Comparison of ENCODE assay signal across 8 mouse cellular contexts in the genomic region with DNA sequence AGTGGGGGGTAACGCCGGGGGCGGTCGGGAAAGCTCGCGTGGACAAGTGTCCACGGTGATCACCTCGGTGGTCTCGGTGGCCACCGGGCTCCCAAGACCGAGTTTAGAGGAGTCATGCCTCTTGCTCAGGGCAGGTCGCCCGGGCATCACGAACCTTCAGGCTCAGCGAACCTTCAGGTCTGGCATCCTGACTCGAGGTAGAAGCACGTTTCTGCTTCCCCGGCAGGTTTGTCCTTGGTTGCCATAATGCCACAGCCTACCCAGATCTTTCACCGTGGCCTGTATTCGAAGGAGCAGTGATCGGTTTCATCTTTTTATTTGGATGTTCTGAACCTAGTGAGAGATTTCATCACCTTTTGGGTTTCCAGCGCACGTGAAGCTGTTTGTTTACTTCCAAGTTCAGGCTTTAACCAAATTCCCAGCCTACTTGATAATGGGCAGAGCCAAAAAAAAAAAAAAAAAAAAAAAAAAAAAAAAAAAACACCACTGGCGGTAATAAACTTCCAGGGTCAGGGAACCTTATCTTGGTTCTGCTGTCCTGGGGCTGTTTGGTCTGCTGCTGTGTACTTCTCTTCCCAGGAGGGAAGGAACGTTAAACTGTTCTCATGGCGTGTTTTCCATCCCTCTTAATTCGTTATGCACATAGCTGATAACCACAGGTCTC. TPM values are rescaled to one million over a fixed set of nuclear protein-coding genes. Genes with fewer than 3 reads are reported as not detected.
DNase-seq lines count a peak whose midpoint lies in the region; ATAC-seq and TF ChIP-seq lines count a peak whose summit lies in the region.

No protein-coding gene starts in this region.

- peak overlapping the region; percentile 100 for H3K4me3 ChIP-seq in erythroblast, embryonic 14.5 days (replicated peaks)
- H3K4me3 ChIP-seq in spleen, adult 2 months (ENCODE audit: extremely low read depth, insufficient read depth, insufficient read length), result peak overlapping the region; percentile 88
- peak overlapping the region; percentile 70 for H3K4me3 ChIP-seq in forebrain, embryonic 14.5 days (ENCODE audit: low read depth, low read length)
- peak overlapping the region; percentile 86 for H3K4me3 ChIP-seq in limb, embryonic 15.5 days
- peak overlapping the region; percentile 77 for H3K4me3 ChIP-seq in neural tube, embryonic 14.5 days (ENCODE audit: low read depth, low read length)

- H3K4me2 ChIP-seq in forebrain, embryonic 14.5 days (ENCODE audit: low read length), result peak overlapping the region; percentile 73
- H3K4me2 ChIP-seq in limb, embryonic 15.5 days, result peak overlapping the region; percentile 65
- H3K4me2 ChIP-seq in neural tube, embryonic 14.5 days (ENCODE audit: low read depth, low read length), result peak overlapping the region; percentile 57

- no peak; the same call in 1 of the 2 replicates for ATAC-seq in erythroblast, adult 5-6 weeks (replicated peaks; ENCODE audit: low FRiP score, poor library complexity, severe bottlenecking)
- no peak for ATAC-seq in forebrain, embryonic 14.5 days
- ATAC-seq in limb, embryonic 15.5 days (ENCODE audit: insufficient number of reproducible peaks, low FRiP score, low TSS enrichment, low read depth), result no peak
- no peak for ATAC-seq in neural tube, embryonic 14.5 days (ENCODE audit: low read depth)

- DNase-seq in spleen, adult 2 months (ENCODE audit: low read depth in 1 of 2, low spot score in 2 of 2), result no peak
- DNase-seq in spleen, adult 18-20 months, result no peak
- DNase-seq in forebrain, embryonic 14.5 days (ENCODE audit: low spot score), result no peak
- no peak for DNase-seq in ovary, postnatal 14 days (ENCODE audit: low spot score)

- peaks cover 39% of the 10 kb centered on the region for H3K4me1 ChIP-seq in erythroblast, embryonic 14.5 days (ENCODE audit: control insufficient read depth)
- no peaks in the 10 kb centered on the region for H3K4me1 ChIP-seq in spleen, adult 2 months (ENCODE audit: control insufficient read depth, insufficient read depth, insufficient read length)
- H3K4me1 ChIP-seq in forebrain, embryonic 14.5 days (ENCODE audit: control insufficient read depth, insufficient read depth, low read length), result 0 out of 2 replicates have a peak, but pooled peaks cover 3% of the 10 kb centered on the region
- no peaks in the 10 kb centered on the region; the same call in 1 of the 2 replicates for H3K4me1 ChIP-seq in limb, embryonic 15.5 days
- no peaks in the 10 kb centered on the region for H3K4me1 ChIP-seq in neural tube, embryonic 14.5 days (ENCODE audit: control insufficient read depth, insufficient read depth, low read length)

- 5% methylated on average over 27 of the region's 27 CpGs for WGBS in spleen, adult 2 months
- WGBS in forebrain, embryonic 14.5 days, result 2% methylated on average over 27 of the region's 27 CpGs
- 1% methylated on average over 27 of the region's 27 CpGs for WGBS in limb, embryonic 15.5 days
- WGBS in neural tube, embryonic 14.5 days, result 2% methylated on average over 27 of the region's 27 CpGs

- TF ChIP-seq CTCF in spleen, adult 2 months (IDR thresholded peaks at IDR 0.05; ENCODE audit: extremely low read depth, insufficient read depth, insufficient read length, insufficient replicate concordance), result 0 out of 2 replicates have a peak, but pooled peaks have one; percentile 0

- no peaks in the 10 kb centered on the region for H3K9me3 ChIP-seq in erythroblast, embryonic 14.5 days (ENCODE audit: control insufficient read depth, low read length)
- H3K9me3 ChIP-seq in forebrain, embryonic 14.5 days (replicated peaks; ENCODE audit: control insufficient read depth, low read length), result no peaks in the 10 kb centered on the region
- no peaks in the 10 kb centered on the region for H3K9me3 ChIP-seq in limb, embryonic 15.5 days
- H3K9me3 ChIP-seq in neural tube, embryonic 14.5 days (ENCODE audit: control insufficient read depth, low read length), result no peaks in the 10 kb centered on the region

- no peak for TF ChIP-seq POLR2A in spleen, adult 2 months (IDR thresholded peaks at IDR 0.05; ENCODE audit: low read depth, low read length)

- peaks cover 3% of the 10 kb centered on the region for H3K27me3 ChIP-seq in erythroblast, embryonic 14.5 days (ENCODE audit: control insufficient read depth)
- no peaks in the 10 kb centered on the region for H3K27me3 ChIP-seq in spleen, adult 2 months (ENCODE audit: control insufficient read depth, insufficient read depth, low read length)
- no peaks in the 10 kb centered on the region for H3K27me3 ChIP-seq in forebrain, embryonic 14.5 days (replicated peaks; ENCODE audit: control insufficient read depth, insufficient read depth, low read length)
- H3K27me3 ChIP-seq in limb, embryonic 15.5 days, result no peaks in the 10 kb centered on the region
- H3K27me3 ChIP-seq in neural tube, embryonic 14.5 days (ENCODE audit: control insufficient read depth, insufficient read depth, low read length), result no peaks in the 10 kb centered on the region

- no peak overlapping the region for H3K27ac ChIP-seq in spleen, adult 2 months (ENCODE audit: insufficient read depth, low read length)
- no peak overlapping the region; the same call in 1 of the 2 replicates for H3K27ac ChIP-seq in forebrain, embryonic 14.5 days (ENCODE audit: low read depth, low read length)
- H3K27ac ChIP-seq in limb, embryonic 15.5 days, result peak overlapping the region; percentile 95
- peak overlapping the region; percentile 90 for H3K27ac ChIP-seq in neural tube, embryonic 14.5 days (ENCODE audit: low read depth, low read length)

- peak overlapping the region; percentile 80 for H3K9ac ChIP-seq in forebrain, embryonic 14.5 days (ENCODE audit: low read length)
- H3K9ac ChIP-seq in limb, embryonic 15.5 days, result peak overlapping the region; percentile 85
- peak overlapping the region; percentile 89 for H3K9ac ChIP-seq in neural tube, embryonic 14.5 days (replicated peaks; ENCODE audit: low read depth, low read length)

- no peaks in the 10 kb centered on the region; the same call in 1 of the 2 replicates for H3K36me3 ChIP-seq in erythroblast, embryonic 14.5 days (ENCODE audit: control insufficient read depth)
- H3K36me3 ChIP-seq in spleen, adult 2 months (ENCODE audit: control insufficient read depth, insufficient read depth, low read length), result no peaks in the 10 kb centered on the region
- no peaks in the 10 kb centered on the region for H3K36me3 ChIP-seq in forebrain, embryonic 14.5 days (ENCODE audit: control insufficient read depth, insufficient read depth, low read length)
- H3K36me3 ChIP-seq in limb, embryonic 15.5 days, result no peaks in the 10 kb centered on the region
- H3K36me3 ChIP-seq in neural tube, embryonic 14.5 days (ENCODE audit: control insufficient read depth, insufficient read depth, low read length), result no peaks in the 10 kb centered on the region

RNA-seq across cellular contexts. Expression of a gene that starts 0.8 kb away (rescaled TPM):
- 0.09 and 0.14 TPM in 2 replicates for polyA plus RNA-seq in erythroblast, embryonic 14.5 days (2012)
- 3.1 and 5.6 TPM in 2 replicates for total RNA-seq in erythroblast, adult 5-6 weeks (2015; ENCODE audit: low replicate concordance)
- total RNA-seq in erythroblast, adult 5-6 weeks (2017; ENCODE audit: low replicate concordance), result 3.8 and 4.5 TPM in 2 replicates
- 2.2 and 2.6 TPM in 2 replicates for polyA plus RNA-seq in spleen, adult 2 months (2012; rRNA removed)
- polyA plus RNA-seq in forebrain, embryonic 14.5 days (2014; fragmentation: Nextera tagmentation; extraction: Ambion mirVana), result 18.3 and 20.1 TPM in 2 replicates
- 13.3 and 15.0 TPM in 2 replicates for polyA plus RNA-seq in limb, embryonic 15.5 days (2015; fragmentation: Nextera tagmentation; extraction: Ambion mirVana)
- polyA plus RNA-seq in neural tube, embryonic 14.5 days (2014; fragmentation: Nextera tagmentation; extraction: Ambion mirVana), result 30.0 and 31.7 TPM in 2 replicates

RNA-seq across cellular contexts. Expression of a gene that starts 23.3 kb away (rescaled TPM):
- not detected in 2 replicates for polyA plus RNA-seq in erythroblast, embryonic 14.5 days (2012)
- total RNA-seq in erythroblast, adult 5-6 weeks (2015; ENCODE audit: low replicate concordance), result not detected in 2 replicates
- total RNA-seq in erythroblast, adult 5-6 weeks (2017; ENCODE audit: low replicate concordance), result not detected in 2 replicates
- not detected in 2 replicates for polyA plus RNA-seq in spleen, adult 2 months (2012; rRNA removed)
- polyA plus RNA-seq in forebrain, embryonic 14.5 days (2014; fragmentation: Nextera tagmentation; extraction: Ambion mirVana), result not detected in 2 replicates
- not detected in 2 replicates for polyA plus RNA-seq in limb, embryonic 15.5 days (2015; fragmentation: Nextera tagmentation; extraction: Ambion mirVana)
- not detected in 2 replicates for polyA plus RNA-seq in neural tube, embryonic 14.5 days (2014; fragmentation: Nextera tagmentation; extraction: Ambion mirVana)

RNA-seq across cellular contexts. Expression of a gene that starts 30.2 kb away (rescaled TPM):
- 0.01 TPM in 1 of 2 replicates, not detected in the other for polyA plus RNA-seq in erythroblast, embryonic 14.5 days (2012)
- not detected in 2 replicates for total RNA-seq in erythroblast, adult 5-6 weeks (2015; ENCODE audit: low replicate concordance)
- not detected in 2 replicates for total RNA-seq in erythroblast, adult 5-6 weeks (2017; ENCODE audit: low replicate concordance)
- 0.04 and 0.07 TPM in 2 replicates for polyA plus RNA-seq in spleen, adult 2 months (2012; rRNA removed)
- 41.8 and 45.6 TPM in 2 replicates for polyA plus RNA-seq in forebrain, embryonic 14.5 days (2014; fragmentation: Nextera tagmentation; extraction: Ambion mirVana)
- polyA plus RNA-seq in limb, embryonic 15.5 days (2015; fragmentation: Nextera tagmentation; extraction: Ambion mirVana), result 1.8 and 2.3 TPM in 2 replicates
- 43.5 and 45.3 TPM in 2 replicates for polyA plus RNA-seq in neural tube, embryonic 14.5 days (2014; fragmentation: Nextera tagmentation; extraction: Ambion mirVana)

Comparison
In these comparisons a context has a peak if more than half of its experiments do, and no peak if none do; other contexts are left out.
1. H3K27ac ChIP-seq: peak in limb, embryonic 15.5 days (single experiment) and neural tube, embryonic 14.5 days (single experiment); none in spleen, adult 2 months (single experiment) and forebrain, embryonic 14.5 days (single experiment).
2. RNA of a gene that starts 30.2 kb away (polyA plus RNA-seq): 43.5 to 45.3 TPM in neural tube, embryonic 14.5 days and 41.8 to 45.6 TPM in forebrain, embryonic 14.5 days; 1.8 to 2.3 TPM in limb, embryonic 15.5 days, 0.04 to 0.07 TPM in spleen, adult 2 months and 0.01 TPM in erythroblast, embryonic 14.5 days; every median in the first group is over 10 times any median in the second.
3. Peak in every context shown above with its lines, with median percentiles within 50 percentile points of each other: H3K4me3 ChIP-seq, H3K4me2 ChIP-seq and H3K9ac ChIP-seq.